Mouse (Mus musculus) stomach, postnatal 0 days (tissue): ENCODE measurements around the gene Auh. TPM values are rescaled to one million over a fixed set of nuclear protein-coding genes. Genes with fewer than 3 reads are reported as not detected.

Experiments
- ATAC-seq: fragments of 200-750 bp; cut with Nextera tagmentation; 2 replicates; pipeline ENCODE4 v1.8.0; 2017; ENCODE audit not compliant: low FRiP score, low TSS enrichment
- DNase-seq: peaks from one replicate; pipeline ENCODE4 v3.0.0-alpha.2; 2016; ENCODE audit warnings: low spot score
- H3K27ac ChIP-seq: fragments of 300-500 bp; sonication (generic); replicated peaks from 2 replicates; pipeline ENCODE4 v1.5.1; 2014; ENCODE audit warnings: mild to moderate bottlenecking, control low read depth
- H3K27me3 ChIP-seq: fragments of 300-500 bp; sonication (generic); 2 replicates; pipeline ENCODE4 v1.6.1; 2014; ENCODE audit warnings: low read length; ENCODE audit not compliant: control insufficient read depth, insufficient read depth
- H3K36me3 ChIP-seq: fragments of 300-500 bp; sonication (generic); 2 replicates; pipeline ENCODE4 v1.6.1; 2014; ENCODE audit warnings: low read length, mixed read lengths; ENCODE audit not compliant: control insufficient read depth, insufficient read depth
- H3K4me1 ChIP-seq: fragments of 300-500 bp; sonication (generic); replicated peaks from 2 replicates; pipeline ENCODE4 v1.6.1; 2014; ENCODE audit warnings: antibody characterized with exemption; ENCODE audit not compliant: control insufficient read depth, insufficient read depth
- H3K4me2 ChIP-seq: fragments of 300-500 bp; sonication (generic); replicated peaks from 2 replicates; pipeline ENCODE4 v1.6.1; 2014; ENCODE audit warnings: low read depth, mild to moderate bottlenecking, control low read depth, moderate library complexity
- H3K4me3 ChIP-seq: fragments of 300-500 bp; sonication (generic); 2 replicates; pipeline ENCODE4 v1.5.1; 2014; ENCODE audit warnings: low read depth, low read length, control low read depth
- H3K9ac ChIP-seq: fragments of 300-500 bp; sonication (generic); 2 replicates; pipeline ENCODE4 v1.6.1; 2014; ENCODE audit warnings: mild to moderate bottlenecking, low read length, control low read depth, mixed read lengths
- H3K9me3 ChIP-seq: fragments of 300-500 bp; sonication (generic); 2 replicates; pipeline ENCODE4 v1.6.1; 2016; ENCODE audit warnings: low read length; ENCODE audit not compliant: control insufficient read depth
- CTCF ChIP-seq: IDR thresholded peaks from 2 replicates; pipeline ENCODE4 v1.5.1; 2016; ENCODE audit warnings: antibody characterized with exemption, low read depth, mild to moderate bottlenecking, moderate library complexity
- EP300 ChIP-seq: optimal IDR thresholded peaks from 2 replicates; pipeline ENCODE3; 2016; ENCODE audit warnings: antibody characterized with exemption
- WGBS: fragments of 180-500 bp; shearing (Covaris S2); extraction: QIAGEN DNeasy Blood & Tissue Kit; methylation state at CpG from one replicate; pipeline ENCODE4 v1.1.7; 2014; 5-methylcytosine and 5-hydroxymethylcytosine counted together
- polyA plus RNA-seq: library from polyadenylated mRNA; unstranded; fragments of >200 nt; fragmentation: Nextera tagmentation; extraction: Ambion mirVana; gene quantifications from 2 replicates; pipeline ENCODE4 v1.2.1, GENCODE M21; 2015

Auh gene
- polyA plus RNA-seq, 1 experiment from 2014 or later, result 41.4 TPM

DNA sequence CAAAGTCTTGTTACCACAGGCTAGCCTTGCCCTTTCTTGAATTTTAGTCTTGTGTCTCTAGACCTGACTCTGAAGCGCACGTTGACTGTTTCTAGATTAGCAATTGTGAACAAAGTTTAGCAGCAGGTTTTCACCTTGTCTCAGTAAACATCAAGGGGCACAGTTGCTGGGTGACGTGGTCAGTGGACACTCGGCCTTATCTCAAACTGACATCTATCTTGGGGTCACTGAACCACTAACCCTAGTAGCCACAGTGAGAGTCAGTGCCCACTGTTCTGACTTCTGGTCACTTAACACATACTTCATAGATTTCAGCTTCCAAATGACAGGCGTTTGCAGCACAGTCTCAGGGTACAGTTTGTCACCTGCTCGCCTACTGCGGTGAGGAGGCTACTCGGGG lies 93.2 kb downstream of the Auh start:
- peaks cover 8% of the 10 kb centered on the region; the same call in 1 of the 2 replicates for H3K36me3 ChIP-seq
- ATAC-seq (no peak), DNase-seq (no peak)
- H3K4me1 ChIP-seq, result no peaks in the 10 kb centered on the region
- 86% methylated on average over 8 of the region's 8 CpGs for WGBS
- H3K27ac ChIP-seq, result no peak overlapping the region
- no peak overlapping the region for H3K4me3 ChIP-seq
- no peak overlapping the region for H3K4me2 ChIP-seq
- H3K9ac ChIP-seq, result no peak overlapping the region
- H3K27me3 ChIP-seq, result no peaks in the 10 kb centered on the region
- H3K9me3 ChIP-seq, result no peaks in the 10 kb centered on the region
- TF ChIP-seq EP300 (no peak), CTCF (no peak)

DNA sequence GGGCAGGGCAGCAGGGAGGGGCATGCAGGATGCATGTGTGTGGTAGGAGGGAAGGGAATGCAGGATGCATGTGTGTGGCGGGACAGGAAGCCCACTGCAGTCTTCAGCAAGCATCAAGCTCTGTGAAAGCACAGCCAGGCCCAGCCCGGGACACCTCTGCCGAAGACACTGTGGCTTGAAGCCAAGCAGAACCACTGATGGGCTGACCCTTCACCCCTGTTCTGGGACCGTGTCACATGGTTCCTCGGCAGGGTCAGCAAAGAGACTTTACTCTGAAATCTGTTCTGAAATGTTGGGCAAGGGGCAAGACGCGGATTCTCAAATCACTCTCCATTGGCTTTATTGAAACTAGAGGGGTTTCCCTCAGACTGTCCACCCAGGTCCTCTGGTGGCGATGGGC lies 94.9 kb downstream of the Auh start:
- peaks cover 4% of the 10 kb centered on the region; the same call in 1 of the 2 replicates for H3K36me3 ChIP-seq
- TF ChIP-seq CTCF (no peak), EP300 (no peak)
- no peaks in the 10 kb centered on the region for H3K9me3 ChIP-seq
- H3K9ac ChIP-seq, result no peak overlapping the region
- no peak overlapping the region for H3K4me3 ChIP-seq
- H3K4me1 ChIP-seq, result no peaks in the 10 kb centered on the region
- H3K4me2 ChIP-seq, result no peak overlapping the region
- no peak for DNase-seq
- no peaks in the 10 kb centered on the region for H3K27me3 ChIP-seq
- WGBS, result 80% methylated on average over 8 of the region's 8 CpGs
- no peak overlapping the region for H3K27ac ChIP-seq
- ATAC-seq, result no peak

- Histone ChIP-seq H3K4me1 (no peaks in the 10 kb centered on the region), H3K9me3 (no peaks in the 10 kb centered on the region), H3K27me3 (no peaks in the 10 kb centered on the region), H3K36me3 (peaks cover 4% of the 10 kb centered on the region; the same call in 1 of the 2 replicates), H3K4me3 (no peak overlapping the region), H3K27ac (no peak overlapping the region), H3K4me2 (no peak overlapping the region), H3K9ac (no peak overlapping the region)
- 74% methylated on average over 2 of the region's 2 CpGs for WGBS
- TF ChIP-seq EP300 (no peak), CTCF (no peak)
- DNase-seq (no peak), ATAC-seq (no peak)
Measured at GRCm38 (mm10) chr13:52833748-52834147, 95.7 kb downstream of the Auh start.

DNA sequence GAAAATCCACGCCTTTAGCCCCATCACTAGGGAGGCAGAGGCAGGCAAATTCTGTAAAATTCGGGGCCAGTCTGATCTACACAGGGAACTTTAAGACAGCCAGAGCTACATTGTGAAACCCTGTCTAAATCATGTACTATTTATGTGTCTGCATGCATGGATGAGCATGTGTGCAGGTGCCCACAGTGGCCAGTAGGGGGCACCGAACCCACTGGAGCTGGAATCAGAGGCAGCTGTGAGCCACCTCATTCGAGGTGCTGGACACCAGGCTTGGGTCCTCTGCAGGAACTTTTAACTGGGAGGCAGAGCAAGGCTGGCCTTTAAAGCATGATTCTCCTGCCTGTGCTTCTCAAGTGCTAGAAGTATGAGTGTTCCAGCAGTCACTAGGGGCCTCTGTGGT lies 96.3 kb downstream of the Auh start:
- Histone ChIP-seq H3K4me2 (no peak overlapping the region), H3K27ac (no peak overlapping the region), H3K4me3 (no peak overlapping the region), H3K27me3 (no peaks in the 10 kb centered on the region), H3K36me3 (peaks cover 4% of the 10 kb centered on the region; the same call in 1 of the 2 replicates), H3K4me1 (no peaks in the 10 kb centered on the region), H3K9me3 (no peaks in the 10 kb centered on the region), H3K9ac (no peak overlapping the region)
- TF ChIP-seq CTCF, result peak; percentile 67
- no peak for TF ChIP-seq EP300
- DNase-seq (no peak), ATAC-seq (no peak)
- 81% methylated on average over 4 of the region's 4 CpGs for WGBS

DNA sequence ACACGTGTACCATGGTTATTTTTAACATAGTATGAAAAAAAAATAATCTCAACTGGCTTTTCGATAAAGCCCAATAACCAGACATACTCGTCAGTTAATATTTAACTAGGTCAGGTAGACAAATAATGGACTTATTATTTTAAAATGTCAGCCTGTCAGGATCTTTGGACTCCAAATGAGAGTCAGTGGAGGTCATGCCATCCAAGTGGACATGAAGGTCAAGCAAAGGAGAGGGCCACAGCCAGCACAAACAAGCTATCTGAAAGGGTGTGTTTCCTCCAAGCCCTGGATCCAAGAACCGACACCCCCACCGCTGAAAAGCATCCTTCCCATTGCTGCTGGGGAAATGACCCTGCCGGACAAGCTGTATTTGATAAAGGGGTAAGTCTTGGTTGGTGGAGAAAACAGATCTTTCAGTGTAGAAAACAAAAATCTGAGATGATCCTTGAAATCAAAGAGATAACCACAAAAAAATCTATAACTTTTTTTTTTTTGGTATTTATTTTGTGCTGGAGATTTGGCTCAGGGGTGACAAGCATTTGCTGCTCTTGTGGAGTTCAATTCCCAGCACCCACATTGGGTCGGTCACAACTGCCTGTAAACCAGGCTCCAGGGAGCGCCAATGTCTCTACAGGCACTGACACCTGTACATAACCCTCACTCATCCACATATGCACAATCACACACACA lies 96.9 kb downstream of the Auh start:
- Histone ChIP-seq H3K27me3 (no peaks in the 10 kb centered on the region), H3K4me3 (no peak overlapping the region), H3K36me3 (peaks cover 2% of the 10 kb centered on the region; the same call in 1 of the 2 replicates), H3K27ac (no peak overlapping the region), H3K4me2 (no peak overlapping the region), H3K9ac (no peak overlapping the region), H3K4me1 (no peaks in the 10 kb centered on the region), H3K9me3 (no peaks in the 10 kb centered on the region)
- ATAC-seq (no peak), DNase-seq (peak; percentile 37)
- WGBS, result 73% methylated on average over 8 of the region's 8 CpGs
- TF ChIP-seq CTCF (no peak), EP300 (no peak)

GRCm38 (mm10) chr13:52831037-52831757 lies 98.3 kb downstream of the Auh start:
- Histone ChIP-seq H3K4me1 (no peaks in the 10 kb centered on the region), H3K4me3 (no peak overlapping the region), H3K9me3 (no peaks in the 10 kb centered on the region), H3K27me3 (no peaks in the 10 kb centered on the region), H3K27ac (peak overlapping the region; percentile 67; the same call in 1 of the 2 replicates), H3K4me2 (no peak overlapping the region), H3K9ac (no peak overlapping the region), H3K36me3 (no peaks in the 10 kb centered on the region; the same call in 1 of the 2 replicates)
- DNase-seq (peak; percentile 63), ATAC-seq (peak; percentile 75)
- TF ChIP-seq CTCF (no peak), EP300 (no peak)
- 73% methylated on average over 13 of the region's 13 CpGs for WGBS
